Mouse (Mus musculus) MEL (cell line): ENCODE measurements at regions not wholly inside any gene's neighbourhood (a gene's known extent, or its start where the extent isn't known, plus 50 kb on each side); places are given as distances from the start of the nearest gene placed in this dataset.

Source experiments
- BHLHE40 ChIP-seq: IDR thresholded peaks from 2 replicates; pipeline ENCODE4 v1.6.1; 2012; ENCODE audit warnings: low read depth, mild to moderate bottlenecking, inconsistent platforms, low read length, improper control_type of control experiment, borderline replicate concordance
- CTCF ChIP-seq, 3 experiments: IDR thresholded peaks in 2 of 3; conservative IDR thresholded peaks in 1 of 3; 2 replicates each; pipeline ENCODE4 v1.5.1; 2011 to 2012; ENCODE audit warnings: low read length in 3 of 3, low read depth in 2 of 3, mild to moderate bottlenecking in 2 of 3, improper control_type of control experiment in 1 of 3, inconsistent platforms in 1 of 3, mixed read lengths in 1 of 3, moderate library complexity in 1 of 3; ENCODE audit not compliant: control insufficient read depth in 1 of 3, insufficient read depth in 1 of 3, poor library complexity in 1 of 3, severe bottlenecking in 1 of 3
- EP300 ChIP-seq, 2 experiments: IDR thresholded peaks; 2 replicates each; pipeline ENCODE4 v1.6.1; 2011; ENCODE audit warnings: improper control_type of control experiment in 2 of 2, low read length in 2 of 2, low read depth in 1 of 2, mild to moderate bottlenecking in 1 of 2
- GABPA ChIP-seq: IDR thresholded peaks from 2 replicates; pipeline ENCODE4 v1.6.1; 2012; ENCODE audit warnings: low read depth, mild to moderate bottlenecking, inconsistent platforms, low read length, improper control_type of control experiment, moderate library complexity
- MAX ChIP-seq: IDR thresholded peaks from 2 replicates; pipeline ENCODE4 v1.6.1; 2011; ENCODE audit warnings: low read length, improper control_type of control experiment
- POLR2AphosphoS2 ChIP-seq: IDR thresholded peaks from 2 replicates; pipeline ENCODE4 v1.6.1; 2011; ENCODE audit warnings: low read length, improper control_type of control experiment
- POLR2AphosphoS5 ChIP-seq: IDR thresholded peaks from 2 replicates; pipeline ENCODE4 v1.6.1; 2012; ENCODE audit warnings: low read depth, borderline replicate concordance, mild to moderate bottlenecking, inconsistent platforms, low read length, moderate library complexity, mixed read lengths
- TAL1 ChIP-seq: IDR thresholded peaks from 2 replicates; pipeline ENCODE4 v1.6.1; 2012; ENCODE audit warnings: mild to moderate bottlenecking, inconsistent platforms, low read length, moderate library complexity, mixed read lengths
- USF1 ChIP-seq: IDR thresholded peaks from 2 replicates; pipeline ENCODE4 v1.6.1; 2014; ENCODE audit warnings: low read depth, mild to moderate bottlenecking, inconsistent platforms, low read length, improper control_type of control experiment, moderate library complexity
- ZNF384 ChIP-seq: IDR thresholded peaks from 2 replicates; pipeline ENCODE4 v1.6.1; 2012; ENCODE audit warnings: low read depth, mild to moderate bottlenecking, inconsistent platforms, low read length, improper control_type of control experiment

GRCm38 (mm10) chr3:52797164-52797563, 219.9 kb downstream of the Cog6 start:
- no peak for TF ChIP-seq ZNF384
- no peak for TF ChIP-seq TAL1
- TF ChIP-seq CTCF (IDR thresholded peaks at IDR 0.05 in 2 of 3, conservative IDR thresholded peaks at IDR 0.05 in 1 of 3; ENCODE audit: control insufficient read depth in 1 of 3, insufficient read depth in 1 of 3, low read depth in 2 of 3, low read length in 3 of 3, poor library complexity in 1 of 3, severe bottlenecking in 1 of 3): no peak
- TF ChIP-seq USF1: no peak
- TF ChIP-seq EP300 (IDR thresholded peaks at IDR 0.05; ENCODE audit: low read depth in 1 of 2, low read length in 2 of 2): no peak
- no peak for TF ChIP-seq POLR2AphosphoS5
- TF ChIP-seq MAX: no peak
- no peak for TF ChIP-seq BHLHE40
- no peak for TF ChIP-seq GABPA
- TF ChIP-seq POLR2AphosphoS2: no peak
